Mouse (Mus musculus) cortical plate, adult 2 months (tissue): ENCODE data around the gene Rap1a.

Experiments used
- CTCF ChIP-seq: fragments of 200-500 bp; IDR thresholded peaks from 2 replicates; pipeline ENCODE4 v1.5.1; 2011; ENCODE audit warnings: mild to moderate bottlenecking, control low read depth, low read length; ENCODE audit not compliant: insufficient read depth; ENCODE audit errors: extremely low read depth
- POLR2A ChIP-seq: fragments of 200-500 bp; IDR thresholded peaks from 2 replicates; pipeline ENCODE4 v1.6.1; 2011; ENCODE audit warnings: mild to moderate bottlenecking, low read length, control low read depth; ENCODE audit not compliant: insufficient read depth; ENCODE audit errors: extremely low read depth

GRCm38 (mm10) chr3:105746542-105746941 lies 54.6 kb downstream of the Rap1a start:
- no peak for TF ChIP-seq CTCF
- no peak for TF ChIP-seq POLR2A
